Mouse (Mus musculus) ES-Bruce4 (cell line): ENCODE measurements at regions not wholly inside any gene's neighbourhood (a gene's known extent, or its start where the extent isn't known, plus 50 kb on each side); places are given as distances from the start of the nearest gene placed in this dataset.

ENCODE experiments used
- H3K27ac ChIP-seq: 2 replicates; pipeline ENCODE4 v1.5.1; 2012; ENCODE audit warnings: low read length, inconsistent platforms; ENCODE audit not compliant: insufficient read depth
- H3K27me3 ChIP-seq: 2 replicates; pipeline ENCODE4 v1.6.1; 2012; ENCODE audit warnings: mild to moderate bottlenecking, low read length, inconsistent platforms; ENCODE audit not compliant: control insufficient read depth, poor library complexity, insufficient read depth, severe bottlenecking
- H3K36me3 ChIP-seq: 2 replicates; pipeline ENCODE4 v1.6.1; 2012; ENCODE audit warnings: inconsistent platforms, mild to moderate bottlenecking, low read length, moderate library complexity; ENCODE audit not compliant: control insufficient read depth, poor library complexity, insufficient read depth, severe bottlenecking
- H3K4me1 ChIP-seq: one replicate; pipeline ENCODE4 v1.8.1; 2011; ENCODE audit warnings: low read length; ENCODE audit not compliant: control insufficient read depth, insufficient read depth
- H3K4me3 ChIP-seq: 2 replicates; pipeline ENCODE4 v1.5.1; 2011; ENCODE audit warnings: low read depth, mild to moderate bottlenecking, low read length
- H3K9ac ChIP-seq: 2 replicates; pipeline ENCODE4 v1.6.1; 2012; ENCODE audit warnings: low read depth, mild to moderate bottlenecking, inconsistent platforms; ENCODE audit not compliant: poor library complexity, severe bottlenecking
- H3K9me3 ChIP-seq: replicated peaks from 2 replicates; pipeline ENCODE4 v1.6.1; 2012; ENCODE audit warnings: mild to moderate bottlenecking, low read length, inconsistent platforms; ENCODE audit not compliant: control insufficient read depth, poor library complexity, insufficient read depth, severe bottlenecking
- CTCF ChIP-seq: IDR thresholded peaks from one replicate; pipeline ENCODE4 v1.8.1; 2011; ENCODE audit warnings: low read depth, low read length
- EP300 ChIP-seq: IDR thresholded peaks from 2 replicates; pipeline ENCODE4 v1.6.1; 2011; ENCODE audit warnings: low read depth, low read length; ENCODE audit not compliant: insufficient read depth
- POLR2A ChIP-seq: IDR thresholded peaks from one replicate; pipeline ENCODE4 v1.8.1; 2011; ENCODE audit warnings: low read length; ENCODE audit not compliant: insufficient read depth

DNA sequence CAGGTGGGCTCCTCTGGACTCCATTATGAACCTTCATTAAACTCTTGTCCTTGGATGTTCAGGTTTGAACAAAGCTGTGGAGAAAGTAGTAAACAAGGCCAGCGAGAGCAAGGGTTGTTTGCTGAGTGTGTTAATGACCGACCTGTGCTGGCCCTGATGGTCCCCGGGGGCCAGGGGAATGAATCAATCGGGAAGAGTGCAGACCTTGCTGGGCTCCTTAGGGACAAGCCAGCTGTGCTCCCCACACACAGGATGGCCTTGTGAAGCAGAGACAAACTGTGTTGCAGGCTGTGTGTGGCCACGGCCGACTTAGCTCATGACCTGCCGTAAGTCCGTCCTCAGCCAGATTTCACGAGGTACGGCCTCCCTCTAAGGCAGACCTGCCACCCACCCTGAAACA, 212.1 kb downstream of the Cyp26b1 start:
- no peaks in the 10 kb centered on the region for H3K4me1 ChIP-seq
- no peaks in the 10 kb centered on the region for H3K9me3 ChIP-seq
- no peaks in the 10 kb centered on the region for H3K36me3 ChIP-seq
- TF ChIP-seq EP300 (no peak), POLR2A (no peak), CTCF (no peak)
- no peak overlapping the region for H3K4me3 ChIP-seq
- H3K27ac ChIP-seq = no peak overlapping the region
- no peak overlapping the region for H3K9ac ChIP-seq
- H3K27me3 ChIP-seq = no peaks in the 10 kb centered on the region

DNA sequence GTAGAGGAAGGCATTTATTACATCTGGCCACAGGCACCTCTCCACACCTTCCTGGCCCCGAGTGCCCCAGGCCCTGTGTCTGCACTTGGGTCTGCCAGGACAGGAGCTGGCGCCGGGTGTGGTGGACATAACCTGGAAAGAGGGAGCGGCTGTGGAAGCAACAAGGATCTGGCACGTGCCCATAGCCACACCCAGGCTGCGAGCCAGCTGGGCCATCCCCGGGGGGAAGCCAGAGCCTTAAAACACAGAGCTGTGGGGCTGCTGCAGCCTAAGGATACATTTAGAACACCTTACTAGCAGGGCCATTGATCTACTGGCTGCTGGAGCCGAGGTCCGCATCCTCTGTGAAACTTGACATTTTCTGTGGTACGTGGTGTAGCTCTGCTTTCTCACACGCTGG, 217.0 kb downstream of the Cyp26b1 start:
- H3K9me3 ChIP-seq = no peaks in the 10 kb centered on the region
- no peaks in the 10 kb centered on the region for H3K4me1 ChIP-seq
- H3K9ac ChIP-seq = no peak overlapping the region
- H3K4me3 ChIP-seq = no peak overlapping the region
- no peak overlapping the region for H3K27ac ChIP-seq
- no peaks in the 10 kb centered on the region for H3K36me3 ChIP-seq
- no peak for TF ChIP-seq EP300
- H3K27me3 ChIP-seq = no peaks in the 10 kb centered on the region

DNA sequence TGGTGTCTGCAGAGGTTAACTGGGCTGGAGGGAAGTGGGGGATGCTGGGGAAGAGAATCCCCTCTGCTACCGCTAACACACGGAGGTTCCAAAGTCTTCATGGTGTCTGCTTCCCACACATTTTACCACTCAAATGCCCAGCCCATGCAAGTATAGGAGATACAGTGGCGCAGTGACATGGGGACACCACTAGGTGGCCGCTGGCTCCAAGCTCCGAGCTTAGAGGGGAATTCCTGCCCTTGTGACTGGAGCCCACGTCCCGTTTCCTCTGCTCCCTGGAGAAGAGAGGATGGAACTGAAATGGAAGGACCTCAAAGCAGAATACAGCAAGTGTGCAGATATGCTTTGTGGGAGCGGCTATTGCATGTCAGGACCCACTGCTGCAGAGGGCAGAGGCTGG, 218.2 kb downstream of the Cyp26b1 start:
- H3K36me3 ChIP-seq = no peaks in the 10 kb centered on the region
- no peaks in the 10 kb centered on the region for H3K4me1 ChIP-seq
- no peak overlapping the region for H3K4me3 ChIP-seq
- H3K27ac ChIP-seq = no peak overlapping the region
- no peaks in the 10 kb centered on the region for H3K9me3 ChIP-seq
- H3K9ac ChIP-seq = no peak overlapping the region
- TF ChIP-seq CTCF (peak; percentile 74), EP300 (no peak)
- H3K27me3 ChIP-seq = no peaks in the 10 kb centered on the region

DNA sequence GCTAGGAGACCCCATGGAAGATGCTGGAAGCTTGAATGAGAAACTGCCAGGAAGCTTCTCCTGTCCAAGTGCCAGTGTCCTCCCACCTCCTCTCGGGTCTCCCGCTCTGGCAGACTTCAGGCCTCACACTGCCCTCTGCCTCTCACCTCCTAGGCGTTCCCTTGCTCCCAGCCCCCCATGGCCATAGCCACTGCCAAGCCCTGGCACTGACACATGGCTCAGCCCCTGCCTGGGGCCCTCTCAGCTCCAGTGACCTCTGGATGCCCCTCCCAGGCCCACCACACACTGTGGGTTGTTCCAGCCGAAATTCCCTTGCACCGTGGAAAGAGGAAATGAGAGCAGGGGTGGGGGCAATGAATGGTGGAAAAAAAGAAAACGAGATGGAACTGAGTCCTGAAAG, 227.3 kb downstream of the Cyp26b1 start:
- Histone ChIP-seq H3K36me3 (no peaks in the 10 kb centered on the region), H3K4me1 (no peaks in the 10 kb centered on the region), H3K4me3 (no peak overlapping the region), H3K9me3 (no peaks in the 10 kb centered on the region), H3K9ac (no peak overlapping the region), H3K27me3 (no peaks in the 10 kb centered on the region), H3K27ac (no peak overlapping the region)
- TF ChIP-seq POLR2A = no peak
- TF ChIP-seq CTCF = no peak
- TF ChIP-seq EP300 = no peak

DNA sequence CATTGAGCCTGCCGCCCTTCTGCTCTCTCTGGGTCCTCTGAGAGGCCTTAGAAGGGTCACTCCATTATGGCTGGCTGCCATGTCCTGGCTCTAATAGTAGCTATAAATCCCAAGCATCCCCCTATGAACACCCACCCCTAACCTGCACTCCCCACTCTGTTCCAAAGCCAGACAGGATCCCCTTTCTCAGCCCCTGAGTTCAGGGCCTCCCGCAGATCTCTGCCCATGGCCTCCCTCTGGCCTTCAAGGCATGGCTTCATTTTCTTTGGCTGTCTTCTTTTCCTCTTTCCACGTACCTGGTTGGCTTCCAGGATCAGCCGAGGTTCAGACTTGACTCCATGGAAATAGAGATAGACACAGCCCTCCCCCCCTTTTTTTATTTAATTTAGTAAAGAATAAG, 227.8 kb downstream of the Cyp26b1 start:
- no peaks in the 10 kb centered on the region for H3K4me1 ChIP-seq
- H3K9ac ChIP-seq = no peak overlapping the region
- H3K36me3 ChIP-seq = no peaks in the 10 kb centered on the region
- H3K4me3 ChIP-seq = no peak overlapping the region
- no peak overlapping the region for H3K27ac ChIP-seq
- TF ChIP-seq EP300 = no peak
- H3K27me3 ChIP-seq = no peaks in the 10 kb centered on the region
- H3K9me3 ChIP-seq = no peaks in the 10 kb centered on the region

DNA sequence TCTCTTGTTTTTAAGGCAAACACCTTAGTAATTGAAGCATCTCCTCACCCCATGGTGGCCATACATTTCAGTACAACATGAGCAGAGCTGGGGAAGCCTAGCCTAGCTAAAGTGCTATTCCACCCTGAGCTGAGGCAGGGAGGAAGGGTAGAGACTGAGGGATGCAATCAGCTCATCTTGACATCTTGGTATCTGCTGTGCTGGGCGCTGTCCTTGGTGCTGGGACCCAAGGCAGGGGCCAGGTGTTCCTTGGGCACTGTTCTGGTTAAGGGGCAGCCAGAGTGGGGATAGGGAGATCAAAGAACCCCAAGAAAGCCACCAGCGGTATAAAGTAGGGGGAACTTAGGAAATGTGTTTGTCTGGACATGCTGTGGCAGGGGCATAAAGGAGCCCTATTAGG, 228.7 kb downstream of the Cyp26b1 start:
- Histone ChIP-seq H3K27me3 (no peaks in the 10 kb centered on the region), H3K9me3 (no peaks in the 10 kb centered on the region), H3K27ac (no peak overlapping the region), H3K4me3 (no peak overlapping the region), H3K36me3 (no peaks in the 10 kb centered on the region), H3K4me1 (no peaks in the 10 kb centered on the region), H3K9ac (no peak overlapping the region)
- no peak for TF ChIP-seq EP300
- no peak for TF ChIP-seq POLR2A
- TF ChIP-seq CTCF = no peak

DNA sequence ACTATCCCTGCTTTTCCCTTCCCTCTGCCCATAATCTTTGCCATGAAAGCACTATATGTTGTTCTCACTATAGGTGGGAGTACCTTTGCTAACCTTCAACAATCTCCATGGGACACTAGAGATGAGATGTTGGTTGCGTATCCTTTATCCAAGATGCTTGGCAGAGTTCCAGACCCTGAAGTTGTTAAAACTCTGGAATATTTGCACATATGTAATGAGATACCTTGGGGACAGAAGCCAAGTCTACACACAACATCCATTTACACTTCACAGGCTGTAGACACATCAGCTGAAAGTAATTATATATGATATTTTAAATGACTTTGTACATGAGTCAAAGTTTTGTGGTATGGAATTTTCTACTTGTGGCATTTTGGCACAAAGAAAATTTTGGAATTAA, 231.4 kb downstream of the Cyp26b1 start:
- Histone ChIP-seq H3K27me3 (no peaks in the 10 kb centered on the region), H3K4me3 (no peak overlapping the region), H3K9ac (no peak overlapping the region), H3K27ac (no peak overlapping the region), H3K36me3 (no peaks in the 10 kb centered on the region), H3K4me1 (no peaks in the 10 kb centered on the region), H3K9me3 (no peaks in the 10 kb centered on the region)
- TF ChIP-seq POLR2A = no peak
- no peak for TF ChIP-seq CTCF
- TF ChIP-seq EP300 = no peak
